Mouse (Mus musculus): ENCODE measurements around the gene Radil. TPM values are rescaled to one million over a fixed set of nuclear protein-coding genes. Genes with fewer than 3 reads are reported as not detected.

Radil gene
- polyA plus RNA-seq, 1 experiment = not detected

- Histone ChIP-seq H3K4me3 (ENCODE audit: insufficient read depth, low read depth, low read length) (no peak overlapping the region), H3K27ac (ENCODE audit: insufficient read depth, low read depth, low read length) (no peak overlapping the region), H3K4me1 (ENCODE audit: control insufficient read depth, insufficient read depth, low read length) (peaks cover 23% of the 10 kb centered on the region)
- 64% methylated on average over 9 of the region's 9 CpGs for WGBS
- TF ChIP-seq CTCF (IDR thresholded peaks at IDR 0.05; ENCODE audit: insufficient read depth, low read depth, low read length) (no peak), POLR2A (IDR thresholded peaks at IDR 0.05; ENCODE audit: insufficient read depth, low read depth, low read length) (no peak)
Observed at GRCm38 (mm10) chr5:142549441-142549840, 1.5 kb downstream of the Radil start.

GRCm38 (mm10) chr5:142547066-142547465 lies 3.8 kb downstream of the Radil start:
- WGBS = 93% methylated on average over 3 of the region's 3 CpGs
- TF ChIP-seq POLR2A (IDR thresholded peaks at IDR 0.05; ENCODE audit: insufficient read depth, low read depth, low read length) = no peak
- no peak for TF ChIP-seq CTCF (IDR thresholded peaks at IDR 0.05; ENCODE audit: insufficient read depth, low read depth, low read length)
- no peak overlapping the region for H3K4me3 ChIP-seq (ENCODE audit: insufficient read depth, low read depth, low read length)
- peaks cover 23% of the 10 kb centered on the region for H3K4me1 ChIP-seq (ENCODE audit: control insufficient read depth, insufficient read depth, low read length)
- H3K27ac ChIP-seq (ENCODE audit: insufficient read depth, low read depth, low read length) = no peak overlapping the region

GRCm38 (mm10) chr5:142546344-142546743 lies 4.6 kb downstream of the Radil start:
- Histone ChIP-seq H3K4me3 (ENCODE audit: insufficient read depth, low read depth, low read length) (no peak overlapping the region), H3K27ac (ENCODE audit: insufficient read depth, low read depth, low read length) (no peak overlapping the region), H3K4me1 (ENCODE audit: control insufficient read depth, insufficient read depth, low read length) (peaks cover 23% of the 10 kb centered on the region)
- TF ChIP-seq CTCF (IDR thresholded peaks at IDR 0.05; ENCODE audit: insufficient read depth, low read depth, low read length) (no peak), POLR2A (IDR thresholded peaks at IDR 0.05; ENCODE audit: insufficient read depth, low read depth, low read length) (no peak)
- WGBS = 25% methylated on average over 5 of the region's 5 CpGs

GRCm38 (mm10) chr5:142545014-142545795 lies 5.7 kb downstream of the Radil start:
- no peak for TF ChIP-seq POLR2A (IDR thresholded peaks at IDR 0.05; ENCODE audit: insufficient read depth, low read depth, low read length)
- no peak for TF ChIP-seq CTCF (IDR thresholded peaks at IDR 0.05; ENCODE audit: insufficient read depth, low read depth, low read length)
- no peak overlapping the region for H3K27ac ChIP-seq (ENCODE audit: insufficient read depth, low read depth, low read length)
- WGBS = 88% methylated on average over 5 of the region's 5 CpGs
- H3K4me1 ChIP-seq (ENCODE audit: control insufficient read depth, insufficient read depth, low read length) = peaks cover 20% of the 10 kb centered on the region
- no peak overlapping the region for H3K4me3 ChIP-seq (ENCODE audit: insufficient read depth, low read depth, low read length)

- no peak overlapping the region for H3K4me3 ChIP-seq (ENCODE audit: insufficient read depth, low read depth, low read length)
- WGBS = 80% methylated on average over 3 of the region's 3 CpGs
- no peaks in the 10 kb centered on the region; the same call in 1 of the 2 replicates for H3K4me1 ChIP-seq (ENCODE audit: control insufficient read depth, insufficient read depth, low read length)
- no peak overlapping the region for H3K27ac ChIP-seq (ENCODE audit: insufficient read depth, low read depth, low read length)
- TF ChIP-seq POLR2A (IDR thresholded peaks at IDR 0.05; ENCODE audit: insufficient read depth, low read depth, low read length) = no peak
Observed at GRCm38 (mm10) chr5:142537286-142537685, 13.6 kb downstream of the Radil start.

- TF ChIP-seq POLR2A (IDR thresholded peaks at IDR 0.05; ENCODE audit: insufficient read depth, low read depth, low read length) = no peak
- no peak for TF ChIP-seq CTCF (IDR thresholded peaks at IDR 0.05; ENCODE audit: insufficient read depth, low read depth, low read length)
- no peak overlapping the region for H3K4me3 ChIP-seq (ENCODE audit: insufficient read depth, low read depth, low read length)
- no peaks in the 10 kb centered on the region; the same call in 1 of the 2 replicates for H3K4me1 ChIP-seq (ENCODE audit: control insufficient read depth, insufficient read depth, low read length)
- no peak overlapping the region for H3K27ac ChIP-seq (ENCODE audit: insufficient read depth, low read depth, low read length)
- WGBS = 81% methylated on average over 4 of the region's 4 CpGs
Observed at GRCm38 (mm10) chr5:142535388-142535787, 15.5 kb downstream of the Radil start.

- Histone ChIP-seq H3K4me3 (ENCODE audit: insufficient read depth, low read depth, low read length) (no peak within 1 kb of the TSS), H3K4me1 (ENCODE audit: control insufficient read depth, insufficient read depth, low read length) (no peaks in the 10 kb centered on the region), H3K27ac (ENCODE audit: insufficient read depth, low read depth, low read length) (no peak within 1 kb of the TSS)
- WGBS = 48% methylated on average over 41 of the region's 41 CpGs
- TF ChIP-seq POLR2A (IDR thresholded peaks at IDR 0.05; ENCODE audit: insufficient read depth, low read depth, low read length) (no peak), CTCF (IDR thresholded peaks at IDR 0.05; ENCODE audit: insufficient read depth, low read depth, low read length) (no peak)
Observed at GRCm38 (mm10) chr5:142529915-142530314, 21.0 kb downstream of the Radil start, which contains the start of gene Papolb. Gene Papolb, minus strand, starts transcription at chr5:142530076.

GRCm38 (mm10) chr5:142524711-142525464 lies 26.0 kb downstream of the Radil start:
- TF ChIP-seq POLR2A (IDR thresholded peaks at IDR 0.05; ENCODE audit: insufficient read depth, low read depth, low read length) (no peak), CTCF (IDR thresholded peaks at IDR 0.05; ENCODE audit: insufficient read depth, low read depth, low read length) (no peak)
- Histone ChIP-seq H3K27ac (ENCODE audit: insufficient read depth, low read depth, low read length) (no peak overlapping the region), H3K4me1 (ENCODE audit: control insufficient read depth, insufficient read depth, low read length) (no peaks in the 10 kb centered on the region), H3K4me3 (ENCODE audit: insufficient read depth, low read depth, low read length) (no peak overlapping the region)
- 83% methylated on average over 8 of the region's 8 CpGs for WGBS

Measured in olfactory bulb, adult 2 months (tissue).